Mouse (Mus musculus): Measurements from ENCODE around the gene Pnpla6.

DNA sequence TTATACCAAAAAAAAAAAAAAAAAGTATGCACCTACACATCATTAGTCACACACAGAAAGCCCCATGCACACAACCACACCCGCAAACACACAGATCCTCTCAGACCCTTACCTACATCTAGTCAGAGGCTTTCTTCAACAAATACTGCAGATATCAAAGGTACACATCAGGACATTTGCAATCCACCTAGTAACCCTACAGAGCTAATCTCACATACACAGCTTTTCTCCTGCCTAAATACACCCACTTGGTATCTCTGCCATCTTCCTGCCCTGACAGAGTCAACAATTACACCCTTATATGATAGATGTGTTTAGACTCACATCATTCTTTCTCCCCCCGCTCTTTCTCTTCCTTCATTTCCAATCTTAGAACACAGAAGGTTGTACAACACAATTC is 71.3 kb downstream of the Pnpla6 start:
- TF ChIP-seq HCFC1 (IDR thresholded peaks at IDR 0.05; ENCODE audit: borderline replicate concordance, insufficient read depth, low read length) (no peak), MAFK (IDR thresholded peaks at IDR 0.05; ENCODE audit: insufficient read depth, low read depth, low read length) (no peak), ZNF384 (IDR thresholded peaks at IDR 0.05; ENCODE audit: low read depth, low read length) (no peak), CHD2 (IDR thresholded peaks at IDR 0.05; ENCODE audit: low read depth, low read length) (no peak)

All from ES-E14 (cell line).